Mouse (Mus musculus) forebrain, embryonic 15.5 days (tissue): ENCODE measurements around the gene Clcn6. TPM values are rescaled to one million over a fixed set of nuclear protein-coding genes. Genes with fewer than 3 reads are reported as not detected.
A peak's percentile ranks its signal among the peaks of the same experiment; 100 is the strongest.

Experiments used
- ATAC-seq: fragments of 200-750 bp; cut with Nextera tagmentation; replicated peaks from 2 replicates; pipeline ENCODE4 v1.8.0; 2017; ENCODE audit warnings: mild to moderate bottlenecking, moderate TSS enrichment, moderate library complexity
- H3K27ac ChIP-seq: fragments of 300-500 bp; sonication (generic); replicated peaks from 2 replicates; pipeline ENCODE4 v1.5.1; 2015; ENCODE audit warnings: mild to moderate bottlenecking, inconsistent platforms
- H3K27me3 ChIP-seq: fragments of 300-500 bp; sonication (generic); 2 replicates; pipeline ENCODE4 v1.6.1; 2015; ENCODE audit warnings: inconsistent platforms
- H3K36me3 ChIP-seq: fragments of 300-500 bp; sonication (generic); 2 replicates; pipeline ENCODE4 v1.6.1; 2015; ENCODE audit warnings: mild to moderate bottlenecking, inconsistent platforms
- H3K4me1 ChIP-seq: fragments of 300-500 bp; sonication (generic); 2 replicates; pipeline ENCODE4 v1.6.1; 2015; ENCODE audit warnings: inconsistent platforms
- H3K4me2 ChIP-seq: fragments of 300-500 bp; sonication (generic); replicated peaks from 2 replicates; pipeline ENCODE4 v1.6.1; 2015; ENCODE audit warnings: mild to moderate bottlenecking, inconsistent platforms
- H3K4me3 ChIP-seq: fragments of 300-500 bp; sonication (generic); 2 replicates; pipeline ENCODE4 v1.5.1; 2015; ENCODE audit warnings: mild to moderate bottlenecking, inconsistent platforms
- H3K9ac ChIP-seq: fragments of 300-500 bp; sonication (generic); replicated peaks from 2 replicates; pipeline ENCODE4 v1.6.1; 2015; ENCODE audit warnings: mild to moderate bottlenecking, inconsistent platforms
- H3K9me3 ChIP-seq: fragments of 300-500 bp; sonication (generic); 2 replicates; pipeline ENCODE4 v1.6.1; 2016; ENCODE audit warnings: inconsistent platforms
- WGBS: fragments of 180-500 bp; shearing (Covaris S2); methylation state at CpG from one replicate; pipeline ENCODE4 v1.1.7; 2015; ENCODE audit warnings: mixed read lengths; 5-methylcytosine and 5-hydroxymethylcytosine counted together
- polyA plus RNA-seq: library from polyadenylated mRNA; unstranded; fragments of >200 nt; fragmentation: Nextera tagmentation; extraction: Ambion mirVana; gene quantifications from 2 replicates; pipeline ENCODE4 v1.2.1, GENCODE M21; 2015

The Clcn6 gene
- polyA plus RNA-seq, 1 experiment from 2014 or later: 33.4 TPM

DNA sequence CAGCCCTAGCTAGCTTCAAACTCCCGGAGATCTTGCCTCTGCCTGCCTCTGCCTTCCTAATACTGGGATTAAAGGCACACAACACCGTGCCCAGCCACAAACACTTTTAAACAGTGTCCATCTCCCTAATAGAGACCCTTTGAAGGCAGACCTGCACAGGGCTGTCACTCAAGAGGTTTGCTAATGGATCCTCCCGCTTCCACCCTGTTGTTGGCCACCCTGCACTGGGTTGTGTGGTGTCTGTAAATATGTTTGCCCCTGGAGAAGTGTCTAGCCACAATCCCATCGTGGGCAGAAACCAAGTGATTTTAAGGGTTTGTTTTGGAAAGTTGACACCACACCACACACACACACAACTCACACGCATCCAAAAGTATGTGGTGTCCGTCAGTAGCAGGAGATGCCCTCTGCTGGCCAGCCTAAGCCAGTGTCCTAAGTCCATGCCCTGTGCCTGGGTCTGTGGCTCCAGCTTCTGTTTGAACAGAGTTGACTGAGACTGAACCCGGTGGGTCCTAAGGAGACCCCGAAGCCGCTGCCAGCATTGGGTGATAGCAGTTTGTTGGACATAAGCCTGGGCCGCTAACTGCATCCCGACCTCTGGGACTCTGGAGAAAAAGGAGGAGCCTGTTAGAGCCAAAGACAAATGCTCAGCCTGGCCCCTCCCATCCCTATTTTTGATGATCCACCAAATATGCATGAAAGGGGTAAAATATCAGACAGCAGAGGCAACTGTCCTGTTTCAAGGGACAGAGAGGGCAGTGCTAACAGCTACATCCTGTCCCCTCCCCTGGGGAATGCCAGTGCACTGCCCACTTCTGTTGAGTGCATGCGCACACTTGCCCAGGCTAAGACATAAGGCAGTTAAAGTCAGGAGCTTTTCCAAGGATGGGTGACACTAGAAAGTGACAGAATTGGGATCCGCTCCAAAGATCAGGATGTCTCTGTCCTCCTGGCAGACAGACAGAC, 21.8 kb upstream of the Clcn6 start:
- H3K4me2 ChIP-seq: no peak overlapping the region
- no peaks in the 10 kb centered on the region for H3K27me3 ChIP-seq
- H3K9ac ChIP-seq: no peak overlapping the region
- 52% methylated on average over 13 of the region's 13 CpGs for WGBS
- ATAC-seq: 0 out of 2 replicates have a peak, but pooled peaks have one; percentile 29
- H3K9me3 ChIP-seq: no peaks in the 10 kb centered on the region
- H3K4me1 ChIP-seq: 0 out of 2 replicates have a peak, but pooled peaks cover 4% of the 10 kb centered on the region
- H3K4me3 ChIP-seq: no peak overlapping the region
- H3K27ac ChIP-seq: no peak overlapping the region
- peaks cover 25% of the 10 kb centered on the region for H3K36me3 ChIP-seq

DNA sequence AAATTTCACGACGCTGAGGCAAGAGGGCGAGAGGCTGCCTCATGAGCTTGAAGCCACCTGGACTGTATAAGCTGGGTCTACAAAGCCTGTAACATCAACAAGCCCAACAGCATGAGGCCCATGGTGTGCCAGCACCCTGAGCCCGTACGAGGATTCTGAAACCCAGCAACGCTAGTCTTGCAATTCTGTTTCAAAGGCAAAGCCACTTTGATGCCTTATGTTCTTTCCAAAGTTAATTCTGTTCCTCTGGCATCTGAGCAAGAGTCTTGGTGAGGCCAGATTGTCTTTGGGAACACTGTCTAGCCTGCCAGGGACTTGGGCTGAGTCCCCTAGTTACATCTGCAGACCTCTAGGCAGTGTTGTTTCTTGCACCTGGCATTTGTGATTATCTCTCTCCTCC, 20.4 kb upstream of the Clcn6 start:
- peak overlapping the region; percentile 42; the same call in 1 of the 2 replicates for H3K27ac ChIP-seq
- no peak overlapping the region for H3K9ac ChIP-seq
- no peaks in the 10 kb centered on the region for H3K9me3 ChIP-seq
- no peak overlapping the region for H3K4me2 ChIP-seq
- no peak overlapping the region for H3K4me3 ChIP-seq
- 81% methylated on average over 6 of the region's 6 CpGs for WGBS
- no peak for ATAC-seq
- H3K36me3 ChIP-seq: peaks cover 34% of the 10 kb centered on the region
- H3K27me3 ChIP-seq: no peaks in the 10 kb centered on the region
- H3K4me1 ChIP-seq: 0 out of 2 replicates have a peak, but pooled peaks cover 4% of the 10 kb centered on the region

DNA sequence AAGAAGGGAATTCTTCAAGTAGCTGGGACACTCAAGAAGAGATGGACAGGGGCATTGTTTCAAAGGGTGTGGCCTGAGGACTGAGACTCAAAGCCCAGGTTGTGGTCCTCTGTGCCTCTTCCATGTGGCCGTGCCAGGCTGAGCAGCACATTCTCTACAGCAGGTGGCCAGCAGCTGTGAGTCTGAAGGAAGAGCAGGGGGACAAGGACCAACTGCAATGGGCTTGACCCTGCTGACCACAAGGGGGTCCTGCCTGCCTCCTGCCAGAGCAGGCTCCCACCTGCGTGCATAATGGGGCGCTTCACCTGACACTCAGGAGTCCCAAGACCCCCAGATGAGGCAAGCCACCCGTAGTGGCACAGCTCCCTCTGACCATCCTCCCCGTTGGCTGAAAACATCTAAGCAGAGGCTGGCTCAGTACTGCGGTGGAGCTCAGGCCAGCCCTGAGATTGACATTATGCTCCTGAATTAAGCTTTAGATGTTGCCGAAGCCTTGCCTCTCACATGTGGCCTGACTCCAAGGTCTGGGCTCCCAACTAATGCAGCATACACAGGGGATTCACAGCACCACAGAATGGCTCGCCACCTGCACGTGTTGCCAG, 19.7 kb upstream of the Clcn6 start:
- 0 out of 2 replicates have a peak, but pooled peaks cover 4% of the 10 kb centered on the region for H3K4me1 ChIP-seq
- no peaks in the 10 kb centered on the region for H3K9me3 ChIP-seq
- no peak overlapping the region for H3K4me2 ChIP-seq
- WGBS: 87% methylated on average over 9 of the region's 9 CpGs
- no peak overlapping the region for H3K9ac ChIP-seq
- peak overlapping the region; percentile 42 for H3K27ac ChIP-seq
- H3K27me3 ChIP-seq: no peaks in the 10 kb centered on the region
- peaks cover 41% of the 10 kb centered on the region for H3K36me3 ChIP-seq
- no peak for ATAC-seq
- H3K4me3 ChIP-seq: no peak overlapping the region

GRCm38 (mm10) chr4:148057661-148058209, 19.1 kb upstream of the Clcn6 start:
- 55% methylated on average over 5 of the region's 5 CpGs for WGBS
- Histone ChIP-seq H3K27ac (no peak overlapping the region), H3K9me3 (no peaks in the 10 kb centered on the region), H3K4me3 (no peak overlapping the region), H3K27me3 (no peaks in the 10 kb centered on the region), H3K9ac (no peak overlapping the region), H3K4me1 (0 out of 2 replicates have a peak, but pooled peaks cover 4% of the 10 kb centered on the region), H3K36me3 (peaks cover 45% of the 10 kb centered on the region), H3K4me2 (no peak overlapping the region)
- ATAC-seq: no peak

DNA sequence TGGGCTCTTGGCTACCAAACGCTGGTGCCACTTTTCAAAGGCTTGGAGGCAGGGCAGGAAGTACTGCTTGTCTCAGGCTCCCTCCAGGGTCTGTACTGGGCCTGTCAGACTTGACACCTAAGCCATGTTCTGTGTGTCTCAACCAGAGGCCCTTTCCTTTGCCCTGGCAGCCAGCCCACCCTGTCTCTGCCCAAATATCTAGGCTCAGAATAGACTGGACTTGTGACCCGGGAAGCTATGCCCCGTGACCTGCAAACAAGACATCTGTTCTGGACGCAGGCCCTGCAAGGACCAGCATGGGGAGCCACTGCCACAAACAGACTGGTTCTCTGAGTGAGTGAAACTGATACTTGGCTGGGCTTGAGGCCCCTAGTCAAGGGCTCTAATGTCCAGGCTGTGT, 18.2 kb upstream of the Clcn6 start:
- Histone ChIP-seq H3K4me2 (no peak overlapping the region), H3K4me3 (no peak overlapping the region), H3K9ac (no peak overlapping the region), H3K4me1 (0 out of 2 replicates have a peak, but pooled peaks cover 4% of the 10 kb centered on the region), H3K27ac (no peak overlapping the region), H3K27me3 (no peaks in the 10 kb centered on the region), H3K9me3 (no peaks in the 10 kb centered on the region), H3K36me3 (peaks cover 53% of the 10 kb centered on the region)
- WGBS: 93% methylated on average over 4 of the region's 4 CpGs
- no peak for ATAC-seq

GRCm38 (mm10) chr4:148056246-148056645, 17.6 kb upstream of the Clcn6 start:
- WGBS: 83% methylated on average over 7 of the region's 7 CpGs

GRCm38 (mm10) chr4:148054961-148055695, 16.5 kb upstream of the Clcn6 start:
- H3K4me2 ChIP-seq: no peak overlapping the region
- 93% methylated on average over 21 of the region's 21 CpGs for WGBS
- no peak for ATAC-seq
- no peak overlapping the region for H3K27ac ChIP-seq
- no peaks in the 10 kb centered on the region for H3K27me3 ChIP-seq
- no peak overlapping the region for H3K9ac ChIP-seq
- no peaks in the 10 kb centered on the region for H3K9me3 ChIP-seq
- no peak overlapping the region for H3K4me3 ChIP-seq
- 0 out of 2 replicates have a peak, but pooled peaks cover 4% of the 10 kb centered on the region for H3K4me1 ChIP-seq
- H3K36me3 ChIP-seq: peaks cover 68% of the 10 kb centered on the region

More at GRCm38 (mm10) chr4:148056246-148056645, 17.6 kb upstream of the Clcn6 start:
- Histone ChIP-seq H3K36me3 (peaks cover 59% of the 10 kb centered on the region), H3K9ac (no peak overlapping the region), H3K4me3 (no peak overlapping the region), H3K9me3 (no peaks in the 10 kb centered on the region), H3K27ac (no peak overlapping the region), H3K4me1 (0 out of 2 replicates have a peak, but pooled peaks cover 4% of the 10 kb centered on the region), H3K27me3 (no peaks in the 10 kb centered on the region), H3K4me2 (no peak overlapping the region)
- ATAC-seq: no peak

DNA sequence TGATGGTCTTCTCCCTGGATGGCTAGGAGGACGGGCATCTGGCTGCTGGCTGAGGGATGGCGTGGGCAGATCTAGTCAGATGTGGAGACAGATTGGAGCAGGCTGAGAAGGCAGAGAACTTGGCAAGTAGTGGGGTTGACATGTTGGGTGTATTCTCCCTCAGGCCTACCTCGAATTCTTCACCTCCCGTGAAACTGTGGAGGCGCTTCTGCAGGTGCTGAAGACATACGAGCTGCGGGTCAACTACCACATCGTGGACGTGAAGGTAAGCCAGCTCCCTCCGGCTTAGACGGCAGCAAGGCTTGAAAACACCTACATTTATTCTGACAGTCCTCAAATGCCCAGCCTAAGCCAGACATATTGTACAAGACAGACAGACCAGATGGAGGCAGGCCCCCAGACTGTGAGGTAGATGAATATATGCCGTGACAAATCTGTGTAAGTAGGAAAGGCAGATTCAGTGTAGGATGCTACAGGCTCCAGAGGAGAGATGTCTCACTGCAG, 14.8 kb upstream of the Clcn6 start:
- H3K27me3 ChIP-seq: no peaks in the 10 kb centered on the region
- WGBS: 86% methylated on average over 12 of the region's 12 CpGs
- H3K4me1 ChIP-seq: 0 out of 2 replicates have a peak, but pooled peaks cover 1% of the 10 kb centered on the region
- no peak overlapping the region for H3K4me3 ChIP-seq
- H3K9me3 ChIP-seq: no peaks in the 10 kb centered on the region
- ATAC-seq: no peak
- peaks cover 82% of the 10 kb centered on the region for H3K36me3 ChIP-seq
- peak overlapping the region; percentile 68 for H3K27ac ChIP-seq
- no peak overlapping the region for H3K9ac ChIP-seq
- no peak overlapping the region for H3K4me2 ChIP-seq

DNA sequence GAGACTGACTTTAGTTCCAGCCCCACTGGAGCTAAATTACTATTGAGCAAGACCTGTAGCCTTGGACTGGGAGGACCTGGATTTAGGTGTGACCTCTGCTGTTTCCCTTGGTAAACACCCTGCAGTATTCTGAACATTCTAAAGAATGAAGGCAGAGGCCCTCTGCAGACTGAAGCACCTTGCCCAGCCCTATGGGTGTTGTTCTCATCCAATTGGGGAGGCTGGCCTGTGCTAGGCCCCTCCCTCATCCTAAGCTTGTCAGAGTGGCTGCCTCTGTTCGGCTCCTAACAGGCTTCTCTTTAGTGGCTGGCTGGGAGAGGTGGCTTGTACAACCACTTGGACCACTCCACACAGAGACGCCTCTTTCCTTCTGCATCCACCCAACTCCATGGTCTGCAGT, 14.4 kb upstream of the Clcn6 start:
- H3K4me3 ChIP-seq: no peak overlapping the region
- H3K36me3 ChIP-seq: peaks cover 83% of the 10 kb centered on the region
- no peak for ATAC-seq
- no peaks in the 10 kb centered on the region for H3K4me1 ChIP-seq
- H3K27me3 ChIP-seq: no peaks in the 10 kb centered on the region
- WGBS: 47% methylated on average over 2 of the region's 2 CpGs
- no peaks in the 10 kb centered on the region for H3K9me3 ChIP-seq
- peak overlapping the region; percentile 68; the same call in 1 of the 2 replicates for H3K27ac ChIP-seq
- no peak overlapping the region for H3K9ac ChIP-seq
- no peak overlapping the region for H3K4me2 ChIP-seq

GRCm38 (mm10) chr4:148051886-148052285, 13.3 kb upstream of the Clcn6 start:
- Histone ChIP-seq H3K9me3 (no peaks in the 10 kb centered on the region), H3K27me3 (no peaks in the 10 kb centered on the region), H3K27ac (no peak overlapping the region), H3K4me3 (no peak overlapping the region), H3K36me3 (peaks cover 74% of the 10 kb centered on the region), H3K9ac (no peak overlapping the region), H3K4me1 (no peaks in the 10 kb centered on the region), H3K4me2 (no peak overlapping the region)
- no peak for ATAC-seq
- 85% methylated on average over 11 of the region's 11 CpGs for WGBS

DNA sequence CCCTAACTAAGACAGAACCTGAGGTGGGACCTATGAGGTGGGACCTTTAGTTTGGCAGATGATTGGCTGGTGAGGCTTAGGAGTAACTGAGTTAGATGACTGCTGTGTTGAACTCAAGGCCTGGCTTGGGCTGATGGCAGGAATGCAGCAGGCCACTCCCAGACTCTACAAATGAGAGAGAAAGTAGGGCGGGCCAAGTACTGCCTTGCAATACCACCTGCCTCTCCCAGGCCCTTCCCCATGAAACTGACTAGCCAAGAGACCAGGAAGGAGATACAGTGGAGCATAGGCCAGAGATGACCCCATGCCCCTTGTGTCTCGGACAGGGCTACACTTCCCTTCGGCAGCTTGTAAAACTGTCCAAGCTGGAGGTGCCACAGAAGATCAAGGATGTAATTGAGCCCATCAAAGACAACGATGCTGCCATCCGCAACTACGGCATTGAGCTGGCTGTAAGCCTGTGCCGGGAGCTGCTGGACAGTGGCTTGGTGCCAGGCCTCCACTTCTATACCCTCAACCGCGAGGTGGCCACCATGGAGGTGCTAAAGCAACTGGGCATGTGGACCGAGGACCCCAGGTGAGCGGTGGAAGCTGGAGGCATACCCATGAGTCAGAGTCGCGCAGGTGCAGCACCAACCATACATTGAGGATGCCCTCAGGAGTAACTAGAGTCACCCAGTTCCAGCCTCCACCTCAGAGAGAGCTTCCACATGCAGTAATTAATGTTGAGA, 12.6 kb upstream of the Clcn6 start:
- H3K36me3 ChIP-seq: peaks cover 73% of the 10 kb centered on the region
- no peak overlapping the region for H3K4me2 ChIP-seq
- no peak for ATAC-seq
- no peaks in the 10 kb centered on the region for H3K9me3 ChIP-seq
- no peak overlapping the region for H3K27ac ChIP-seq
- H3K27me3 ChIP-seq: no peaks in the 10 kb centered on the region
- H3K4me1 ChIP-seq: no peaks in the 10 kb centered on the region
- WGBS: 95% methylated on average over 13 of the region's 13 CpGs
- H3K4me3 ChIP-seq: no peak overlapping the region
- H3K9ac ChIP-seq: no peak overlapping the region
